Mouse (Mus musculus) stomach, postnatal 0 days (tissue): Measurements from ENCODE around the gene Gmpr.

Source experiments
- CTCF ChIP-seq: IDR thresholded peaks from 2 replicates; pipeline ENCODE4 v1.5.1; 2016; ENCODE audit warnings: antibody characterized with exemption, low read depth, mild to moderate bottlenecking, moderate library complexity
- EP300 ChIP-seq: optimal IDR thresholded peaks from 2 replicates; pipeline ENCODE3; 2016; ENCODE audit warnings: antibody characterized with exemption

- no peak for TF ChIP-seq CTCF
- TF ChIP-seq EP300: no peak
Measured at GRCm38 (mm10) chr13:45530754-45531153, 23.5 kb downstream of the Gmpr start.
